Mouse (Mus musculus) thymus, adult 18-20 months (tissue): ENCODE measurements around the gene 4930402H24Rik.

ENCODE experiments used
- DNase-seq, 2 experiments: peaks; one replicate each; pipeline ENCODE4 v3.0.0; 2022; ENCODE audit warnings: mixed read lengths in 2 of 2

The 4930402H24Rik gene

DNA sequence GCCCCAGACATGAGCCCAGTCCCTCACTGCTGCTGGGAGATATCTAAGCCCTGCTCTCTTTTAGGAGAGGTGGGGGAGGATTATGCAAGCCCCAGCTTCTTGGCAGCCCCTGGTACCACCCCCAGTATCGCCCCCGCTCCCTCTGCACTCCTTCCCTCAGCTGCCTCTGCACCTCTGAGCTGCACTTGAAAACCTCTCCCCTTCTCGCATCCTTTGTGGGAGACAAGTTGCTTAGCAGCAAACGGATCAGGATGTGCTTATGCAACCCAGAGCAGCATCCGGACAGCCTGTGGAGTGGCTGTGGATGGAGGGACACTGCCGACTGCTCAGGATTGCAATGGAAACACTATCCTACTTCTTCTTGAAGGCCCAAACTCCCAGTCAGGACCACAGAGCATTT is 248.7 kb downstream of the 4930402H24Rik start:
- DNase-seq: no peak

DNA sequence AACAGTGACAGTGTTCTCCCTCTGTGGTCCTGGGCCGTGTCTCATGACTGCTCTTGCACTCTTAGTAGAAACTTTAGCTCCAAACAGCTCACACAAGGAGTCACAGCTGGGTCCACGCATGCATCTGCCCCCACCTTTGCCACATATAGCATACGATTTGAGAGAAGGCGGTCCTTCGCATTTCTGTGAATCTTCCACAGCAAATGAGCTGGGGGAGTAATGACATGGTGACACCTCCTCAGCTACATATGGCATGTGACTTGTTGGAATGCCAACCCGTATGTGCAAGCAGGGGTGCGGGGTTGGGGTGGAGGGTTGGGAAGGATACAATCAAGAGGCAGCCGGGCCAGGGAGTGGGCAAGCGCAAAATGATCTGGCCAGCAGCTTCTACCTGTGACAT is 249.7 kb downstream of the 4930402H24Rik start:
- no peak for DNase-seq
